Mouse (Mus musculus) bone marrow macrophage, adult 2 months (primary cell): ENCODE data around the gene Ctla2a. TPM values are rescaled to one million over a fixed set of nuclear protein-coding genes. Genes with fewer than 3 reads are reported as not detected.
"Not testable (repeated sequence)": the region's sequence is repeated elsewhere in the genome, so short reads cannot be mapped to it uniquely, and the experiment has no call there.

Experiments used
- H3K27ac ChIP-seq: 2 replicates; pipeline ENCODE4 v1.5.1; 2012; ENCODE audit warnings: low read depth, low read length; ENCODE audit not compliant: insufficient read depth
- H3K4me1 ChIP-seq: 2 replicates; pipeline ENCODE4 v1.6.1; 2012; ENCODE audit warnings: low read length; ENCODE audit not compliant: control insufficient read depth, insufficient read depth
- H3K4me3 ChIP-seq: 2 replicates; pipeline ENCODE4 v1.5.1; 2012; ENCODE audit warnings: mild to moderate bottlenecking, low read length, moderate library complexity; ENCODE audit not compliant: insufficient read depth
- CTCF ChIP-seq: IDR thresholded peaks from 2 replicates; pipeline ENCODE4 v1.5.1; 2012; ENCODE audit warnings: low read depth, mild to moderate bottlenecking, low read length, moderate library complexity
- POLR2A ChIP-seq: IDR thresholded peaks from 2 replicates; pipeline ENCODE4 v1.6.1; 2012; ENCODE audit warnings: mild to moderate bottlenecking, low read depth, low read length, borderline replicate concordance
- polyA plus RNA-seq: library from polyadenylated mRNA; stranded (reverse); fragments of >200 nt; gene quantifications from 2 replicates; pipeline ENCODE4 v1.2.4, GENCODE M21; 2012; ENCODE audit not compliant: missing spikeins, insufficient read depth, insufficient read length

Gene Ctla2a
- 14.7 and 16.8 TPM in 2 replicates for polyA plus RNA-seq

- TF ChIP-seq CTCF (no peak), POLR2A (no peak)
- H3K27ac ChIP-seq: no peak within 1 kb of the TSS
- H3K4me3 ChIP-seq: no peak within 1 kb of the TSS
- H3K4me1 ChIP-seq: peaks cover 5% of the 10 kb centered on the region; the same call in 1 of the 2 replicates
These were observed at the start of gene Ctla2a, which contains the start of gene Gm49391 for GRCm38 (mm10) chr13:60936500-60936901. Gene Ctla2a, minus strand, starts transcription at chr13:60936625. Gene Gm49391, minus strand, starts transcription at chr13:60936571.

GRCm38 (mm10) chr13:60972319-60972718 is 35.9 kb upstream of the Ctla2a start:
- not testable (repeated sequence) for H3K27ac ChIP-seq, H3K4me1 ChIP-seq, H3K4me3 ChIP-seq

- H3K27ac ChIP-seq, H3K4me3 ChIP-seq, H3K4me1 ChIP-seq: not testable (repeated sequence)
These were observed 27.6 kb upstream of the Ctla2a start for GRCm38 (mm10) chr13:60963985-60964384.

GRCm38 (mm10) chr13:60961706-60962105 is 25.3 kb upstream of the Ctla2a start:
- TF ChIP-seq POLR2A (no peak), CTCF (no peak)
- no peaks in the 10 kb centered on the region for H3K4me1 ChIP-seq

GRCm38 (mm10) chr13:60941884-60942283 is 5.5 kb upstream of the Ctla2a start, which contains the start of gene Tpbpa:
Gene Tpbpa, minus strand, starts transcription at chr13:60941984.
- H3K4me3 ChIP-seq, H3K4me1 ChIP-seq, H3K27ac ChIP-seq: not testable (repeated sequence)

More at GRCm38 (mm10) chr13:60961706-60962105, 25.3 kb upstream of the Ctla2a start:
- Histone ChIP-seq H3K4me3 (no peak overlapping the region), H3K27ac (no peak overlapping the region)

- H3K4me3 ChIP-seq, H3K27ac ChIP-seq, H3K4me1 ChIP-seq: not testable (repeated sequence)
These were observed 935 bp downstream of the Ctla2a start, which contains the start of gene Gm49393 for GRCm38 (mm10) chr13:60935490-60935889. Gene Gm49393, minus strand, starts transcription at chr13:60935590.

GRCm38 (mm10) chr13:60904780-60905179 is 31.6 kb downstream of the Ctla2a start, which contains the start of gene Tpbpb:
Gene Tpbpb, minus strand, starts transcription at chr13:60904880.
- H3K27ac ChIP-seq, H3K4me1 ChIP-seq, H3K4me3 ChIP-seq: not testable (repeated sequence)

- Histone ChIP-seq H3K4me3 (peak within 1 kb of the TSS; percentile 46), H3K27ac (peak within 1 kb of the TSS; percentile 82), H3K4me1 (peaks cover 29% of the 10 kb centered on the region)
- no peak for TF ChIP-seq CTCF
- no peak for TF ChIP-seq POLR2A
These were observed 39.1 kb downstream of the Ctla2a start, which contains the start of gene Ctla2b for GRCm38 (mm10) chr13:60897328-60897727. Gene Ctla2b, minus strand, starts transcription at chr13:60897447.

GRCm38 (mm10) chr13:60896794-60897193 is 39.6 kb downstream of the Ctla2a start, which contains the start of gene Gm49392:
Gene Gm49392, minus strand, starts transcription at chr13:60896894.
- peak within 1 kb of the TSS; percentile 46 for H3K4me3 ChIP-seq

GRCm38 (mm10) chr13:60895406-60896160 is 40.8 kb downstream of the Ctla2a start:
- TF ChIP-seq CTCF (no peak), POLR2A (no peak)
- Histone ChIP-seq H3K4me3 (no peak overlapping the region), H3K27ac (peak overlapping the region; percentile 11; the same call in 1 of the 2 replicates), H3K4me1 (peaks cover 36% of the 10 kb centered on the region)

More at GRCm38 (mm10) chr13:60896794-60897193, 39.6 kb downstream of the Ctla2a start, which contains the start of gene Gm49392:
- H3K4me1 ChIP-seq: peaks cover 33% of the 10 kb centered on the region
- H3K27ac ChIP-seq: peak within 1 kb of the TSS; percentile 82

- no peak for TF ChIP-seq CTCF
- Histone ChIP-seq H3K4me3 (peak overlapping the region; percentile 32; the same call in 1 of the 2 replicates), H3K4me1 (peaks cover 31% of the 10 kb centered on the region), H3K27ac (peak overlapping the region; percentile 100)
These were observed 44.1 kb downstream of the Ctla2a start for GRCm38 (mm10) chr13:60892301-60892700.

Other genes with a start within 250 kb of the Ctla2a start
- gene BC051665, start 150.3 kb downstream of the Ctla2a start, polyA plus RNA-seq: not detected in 2 replicates
- not detected in 2 replicates for gene Ctsll3, start 133.8 kb downstream of the Ctla2a start, polyA plus RNA-seq
- gene 4930486L24Rik, start 72.2 kb downstream of the Ctla2a start, polyA plus RNA-seq: not detected in 2 replicates
- 1.7 TPM in 1 of 2 replicates, not detected in the other for gene Gm49392, start 39.7 kb downstream of the Ctla2a start, polyA plus RNA-seq
- 80.7 and 81.4 TPM in 2 replicates for gene Ctla2b, start 39.2 kb downstream of the Ctla2a start, polyA plus RNA-seq
- not detected in 2 replicates for gene Tpbpb, start 31.7 kb downstream of the Ctla2a start, polyA plus RNA-seq
- not detected in 2 replicates for gene Gm49393, start 1.0 kb downstream of the Ctla2a start, polyA plus RNA-seq
- gene Gm49391, start 54 bp downstream of the Ctla2a start, polyA plus RNA-seq: 15.9 TPM in 1 of 2 replicates, not detected in the other
- not detected in 2 replicates for gene Tpbpa, start 5.4 kb upstream of the Ctla2a start, polyA plus RNA-seq
- not detected in 2 replicates for gene Ctsj, start 69.3 kb upstream of the Ctla2a start, polyA plus RNA-seq
- not detected in 2 replicates for gene Ctsq, start 104.0 kb upstream of the Ctla2a start, polyA plus RNA-seq
- not detected in 2 replicates for gene Ctsr, start 227.6 kb upstream of the Ctla2a start, polyA plus RNA-seq